Mouse (Mus musculus): ENCODE measurements around the gene 4921517D22Rik.

- no peak for TF ChIP-seq POLR2A (IDR thresholded peaks at IDR 0.05; ENCODE audit: borderline replicate concordance, insufficient read depth, low read length)
- no peak for TF ChIP-seq CTCF (IDR thresholded peaks at IDR 0.05; ENCODE audit: borderline replicate concordance, insufficient read depth, low read depth, low read length)
Observed at GRCm38 (mm10) chr13:59741697-59742096, 47.8 kb upstream of the 4921517D22Rik start.

Measured in cerebellum, adult 2 months (tissue).